Mouse (Mus musculus) kidney, adult 2 months (tissue): ENCODE measurements around the gene Mapk13. TPM values are rescaled to one million over a fixed set of nuclear protein-coding genes. Genes with fewer than 3 reads are reported as not detected.
"Not testable (repeated sequence)": the region's sequence is repeated elsewhere in the genome, so short reads cannot be mapped to it uniquely, and the experiment has no call there.

Source experiments
- DNase-seq: peaks from one replicate; pipeline ENCODE4 v3.0.0; 2021
- H3K27ac ChIP-seq: fragments of 200-500 bp; 2 replicates; pipeline ENCODE4 v1.5.1; 2012; ENCODE audit warnings: low read depth, low read length, control low read depth, inconsistent platforms; ENCODE audit not compliant: insufficient read depth
- H3K27me3 ChIP-seq: fragments of 200-500 bp; replicated peaks from 2 replicates; pipeline ENCODE4 v1.6.1; 2012; ENCODE audit warnings: mild to moderate bottlenecking, moderate library complexity, low read length, inconsistent platforms; ENCODE audit not compliant: control insufficient read depth, insufficient read depth
- H3K36me3 ChIP-seq: fragments of 200-500 bp; 2 replicates; pipeline ENCODE4 v1.6.1; 2012; ENCODE audit warnings: mild to moderate bottlenecking, moderate library complexity, low read length, inconsistent platforms; ENCODE audit not compliant: control insufficient read depth, insufficient read depth
- H3K4me1 ChIP-seq: fragments of 200-500 bp; 2 replicates; pipeline ENCODE4 v1.6.1; 2011; ENCODE audit warnings: low read length; ENCODE audit not compliant: control insufficient read depth, insufficient read depth
- H3K4me3 ChIP-seq: fragments of 200-500 bp; 2 replicates; pipeline ENCODE4 v1.5.1; 2011; ENCODE audit warnings: mild to moderate bottlenecking, low read depth, low read length, control low read depth; ENCODE audit not compliant: insufficient read depth
- CTCF ChIP-seq: fragments of 200-500 bp; conservative IDR thresholded peaks from 2 replicates; pipeline ENCODE4 v1.5.1; 2011; ENCODE audit warnings: low read depth, mild to moderate bottlenecking, control low read depth, low read length, moderate library complexity, mixed read lengths; ENCODE audit not compliant: insufficient read depth, insufficient read length
- POLR2A ChIP-seq: fragments of 200-500 bp; IDR thresholded peaks from one replicate; pipeline ENCODE4 v1.6.1; 2011; ENCODE audit warnings: low read depth, low read length, control low read depth
- WGBS: fragments of 180-500 bp; shearing (Covaris S2); methylation state at CpG from one replicate; pipeline ENCODE4 v1.1.7; 2018; 5-methylcytosine and 5-hydroxymethylcytosine counted together
- polyA plus RNA-seq: library from polyadenylated mRNA; depleted of rRNA; stranded (reverse); fragments of >200 nt; gene quantifications from 2 replicates; pipeline ENCODE4 v1.2.3, GENCODE M21; 2012

The Mapk13 gene
- polyA plus RNA-seq, 1 experiment, result 10.9 TPM

DNA sequence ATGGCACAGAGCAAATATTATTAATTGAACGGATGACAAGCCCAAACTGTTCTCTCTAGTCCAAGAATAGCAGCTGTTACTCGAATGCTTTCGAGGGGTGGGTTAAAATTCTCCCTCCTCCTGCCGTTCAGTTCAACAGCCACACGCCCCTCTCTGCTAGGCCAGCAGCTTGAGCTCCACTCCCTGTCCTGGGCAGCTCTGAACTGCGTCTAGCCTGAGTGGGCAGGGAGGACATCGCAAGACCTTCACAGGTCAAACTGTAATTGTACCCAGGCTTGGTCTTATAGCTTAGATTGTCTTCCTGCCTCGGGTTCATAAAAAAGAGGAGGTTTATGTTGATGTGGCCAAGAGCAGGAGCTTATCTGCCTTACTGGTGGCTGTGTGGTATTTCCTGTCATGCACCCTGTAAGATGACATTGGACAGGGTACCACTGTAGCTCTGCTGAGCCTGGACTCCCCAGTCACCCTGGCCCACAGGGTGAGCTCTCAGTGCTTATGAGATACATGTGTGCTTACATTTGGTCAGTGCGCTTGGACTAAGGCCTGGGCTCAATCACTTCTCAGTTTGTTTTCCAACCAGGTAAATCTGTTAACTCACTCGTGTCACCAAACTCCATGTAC is 46.4 kb downstream of the Mapk13 start:
- 50% methylated on average over 10 of the region's 10 CpGs for WGBS
- H3K27me3 ChIP-seq, result no peaks in the 10 kb centered on the region
- H3K27ac ChIP-seq, result no peak overlapping the region
- TF ChIP-seq CTCF (no peak), POLR2A (no peak)
- DNase-seq, result no peak
- H3K4me3 ChIP-seq, result no peak overlapping the region
- H3K4me1 ChIP-seq, result peaks cover 14% of the 10 kb centered on the region; the same call in 1 of the 2 replicates
- no peaks in the 10 kb centered on the region; the same call in 1 of the 2 replicates for H3K36me3 ChIP-seq

DNA sequence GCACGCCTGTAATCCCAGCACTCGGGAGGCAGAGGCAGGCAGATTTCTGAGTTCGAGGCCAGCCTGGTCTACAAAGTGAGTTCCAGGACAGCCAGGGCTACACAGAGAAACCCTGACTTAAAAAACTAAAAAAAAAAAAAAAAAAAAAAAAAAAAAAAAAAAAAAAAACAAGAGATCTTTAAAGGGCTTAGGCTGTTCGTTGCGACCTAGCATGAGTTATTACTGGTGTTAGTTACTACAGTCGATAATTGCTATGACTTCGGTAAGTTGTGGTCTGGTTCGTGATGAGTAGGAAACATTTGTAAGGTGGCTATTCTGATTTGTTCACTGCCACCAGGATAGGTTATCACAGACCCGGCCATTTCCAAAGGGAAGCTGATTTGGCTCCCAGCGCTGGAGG is 47.2 kb downstream of the Mapk13 start:
- H3K4me3 ChIP-seq, H3K27ac ChIP-seq, DNase-seq, H3K36me3 ChIP-seq, H3K27me3 ChIP-seq: not testable (repeated sequence)
- 92% methylated on average over 10 of the region's 10 CpGs for WGBS
- peaks cover 14% of the 10 kb centered on the region; the same call in 1 of the 2 replicates for H3K4me1 ChIP-seq

DNA sequence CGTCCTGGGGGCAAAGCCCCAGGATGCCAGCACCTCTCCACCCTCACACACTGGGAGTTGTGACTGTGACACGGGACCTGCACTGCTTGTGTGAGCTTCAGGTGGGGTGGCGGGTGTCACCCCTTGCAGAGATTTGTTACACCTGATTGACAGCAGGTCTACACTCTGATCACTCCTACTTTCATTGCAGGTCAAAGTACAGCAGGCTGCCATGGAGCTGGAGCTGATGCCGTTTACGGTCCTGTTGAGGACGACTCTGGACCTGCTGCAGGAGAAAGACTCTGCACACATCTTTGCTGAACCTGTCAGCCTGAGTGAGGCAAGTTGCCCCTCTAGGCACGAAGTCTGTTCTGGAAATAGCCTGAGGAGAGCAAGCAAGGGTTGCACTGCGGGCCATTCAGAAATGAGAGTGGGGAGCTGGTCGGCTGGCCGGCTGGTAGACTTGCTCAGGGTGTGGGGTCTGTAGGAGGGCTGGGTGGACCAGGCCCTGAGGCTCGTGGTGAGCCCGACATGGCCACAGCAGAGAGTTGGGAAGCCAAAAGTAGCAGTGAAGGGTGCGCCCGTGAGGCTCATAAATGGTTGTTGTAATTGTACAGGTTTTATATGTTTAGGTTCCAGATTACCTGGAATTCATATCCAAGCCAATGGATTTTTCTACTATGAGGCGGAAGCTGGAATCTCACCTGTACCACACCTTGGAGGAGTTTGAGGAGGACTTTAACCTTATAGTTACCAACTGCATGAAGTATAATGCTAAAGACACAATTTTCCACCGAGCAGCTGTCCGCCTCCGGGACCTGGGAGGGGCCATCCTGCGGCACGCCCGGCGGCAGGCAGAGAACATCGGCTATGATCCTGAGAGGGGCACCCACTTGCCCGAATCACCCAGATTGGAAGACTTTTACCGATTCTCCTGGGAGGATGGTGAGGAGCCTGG is 48.0 kb downstream of the Mapk13 start:
- 88% methylated on average over 25 of the region's 25 CpGs for WGBS
- TF ChIP-seq POLR2A (no peak), CTCF (no peak)
- Histone ChIP-seq H3K4me3 (no peak overlapping the region), H3K36me3 (no peaks in the 10 kb centered on the region; the same call in 1 of the 2 replicates), H3K27me3 (no peaks in the 10 kb centered on the region), H3K4me1 (peaks cover 14% of the 10 kb centered on the region; the same call in 1 of the 2 replicates), H3K27ac (no peak overlapping the region)
- peak; percentile 35 for DNase-seq

DNA sequence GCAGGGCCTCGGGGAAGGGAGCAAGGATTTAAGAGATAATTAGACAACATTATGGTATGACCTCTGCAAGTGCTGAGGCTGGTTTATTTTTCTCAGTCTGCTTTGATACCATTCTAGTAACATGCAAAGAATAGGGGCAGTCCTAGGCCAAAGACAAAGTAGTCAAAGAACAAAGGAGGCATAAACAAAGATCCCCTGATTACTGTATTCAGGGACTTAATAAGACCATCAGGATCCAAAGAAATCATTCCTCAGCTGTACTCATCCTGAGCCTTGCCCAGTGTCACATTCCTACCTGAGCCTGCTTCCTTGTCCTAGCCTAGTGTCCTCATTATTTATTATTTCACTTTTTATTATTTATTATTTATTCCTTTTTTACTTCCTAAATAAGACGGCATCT is 51.1 kb downstream of the Mapk13 start:
- Histone ChIP-seq H3K27me3 (no peaks in the 10 kb centered on the region), H3K4me3 (no peak overlapping the region), H3K36me3 (peaks cover 2% of the 10 kb centered on the region; the same call in 1 of the 2 replicates), H3K27ac (no peak overlapping the region), H3K4me1 (peaks cover 5% of the 10 kb centered on the region; the same call in 1 of the 2 replicates)
- 72% methylated on average over 2 of the region's 2 CpGs for WGBS
- no peak for DNase-seq
- TF ChIP-seq CTCF, result no peak
- TF ChIP-seq POLR2A, result no peak

DNA sequence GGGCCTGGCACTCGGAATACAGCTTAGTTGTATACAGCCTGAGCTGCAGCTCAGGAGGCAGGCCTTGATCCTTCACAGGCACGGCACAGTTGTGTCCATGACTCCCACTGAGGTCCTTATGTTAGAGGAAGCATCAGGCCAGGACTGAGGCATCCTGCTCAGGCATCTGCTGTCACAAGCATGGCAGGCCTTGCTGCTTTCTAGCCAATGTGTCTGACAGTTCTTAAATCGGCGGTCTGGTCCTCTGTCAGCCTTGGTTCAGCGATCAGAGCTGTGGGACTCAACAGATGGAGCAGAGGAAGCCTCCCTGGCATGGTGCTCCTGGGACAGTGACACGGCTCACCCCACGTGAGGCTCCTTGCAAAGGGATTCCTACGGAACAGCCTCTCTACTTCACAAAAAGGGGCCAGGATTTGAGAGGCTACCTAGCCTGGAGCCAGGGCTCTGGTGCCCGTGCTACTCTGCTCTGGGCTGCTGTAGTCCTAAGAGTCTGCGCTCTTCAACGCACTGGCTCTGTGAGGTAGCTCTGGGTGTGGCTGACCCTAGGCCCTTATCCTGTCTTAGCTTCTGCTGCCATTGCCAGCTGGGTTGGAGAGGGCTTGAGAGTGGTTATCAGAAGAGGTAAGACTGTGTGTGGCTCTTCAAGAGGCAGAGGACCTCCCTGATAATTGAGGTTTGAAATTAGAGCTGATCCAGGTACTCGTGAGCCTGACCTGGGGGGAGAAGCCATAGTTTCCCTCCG is 54.1 kb downstream of the Mapk13 start:
- no peaks in the 10 kb centered on the region for H3K4me1 ChIP-seq
- 80% methylated on average over 13 of the region's 13 CpGs for WGBS
- no peak for TF ChIP-seq POLR2A
- no peak for TF ChIP-seq CTCF
- no peak overlapping the region for H3K4me3 ChIP-seq
- no peak for DNase-seq
- H3K27me3 ChIP-seq, result no peaks in the 10 kb centered on the region
- H3K27ac ChIP-seq, result no peak overlapping the region
- 0 out of 2 replicates have a peak, but pooled peaks cover 2% of the 10 kb centered on the region for H3K36me3 ChIP-seq

DNA sequence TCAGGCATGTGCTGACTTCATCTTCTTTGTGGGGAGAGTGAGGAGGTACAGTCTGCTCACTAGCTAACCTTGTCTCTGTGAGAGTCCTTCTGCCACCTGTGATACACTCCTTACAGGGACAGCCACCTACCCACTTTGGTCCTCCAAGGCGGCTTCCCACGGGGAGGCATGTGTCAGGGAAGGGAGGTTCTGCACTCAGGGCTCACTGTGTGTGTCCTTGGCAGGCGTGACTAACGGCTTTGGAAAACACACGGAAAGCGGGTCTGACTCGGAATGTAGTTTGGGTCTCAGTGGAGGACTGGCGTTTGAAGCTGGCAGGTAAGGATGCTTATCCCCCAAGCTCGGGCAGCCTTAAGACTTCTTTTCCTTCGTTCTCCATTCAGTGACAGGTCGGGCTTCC is 54.7 kb downstream of the Mapk13 start:
- H3K27ac ChIP-seq, result no peak overlapping the region
- 83% methylated on average over 11 of the region's 11 CpGs for WGBS
- H3K27me3 ChIP-seq, result no peaks in the 10 kb centered on the region
- 0 out of 2 replicates have a peak, but pooled peaks cover 2% of the 10 kb centered on the region for H3K36me3 ChIP-seq
- TF ChIP-seq CTCF (no peak), POLR2A (no peak)
- H3K4me1 ChIP-seq, result no peaks in the 10 kb centered on the region
- no peak overlapping the region for H3K4me3 ChIP-seq
- no peak for DNase-seq
